Mouse (Mus musculus) megakaryocyte, embryonic 14.5 days (primary cell): ENCODE measurements around the gene Grin2b.

Experiments
- FLI1 ChIP-seq: IDR thresholded peaks from 2 replicates; pipeline ENCODE4 v1.6.1; 2012; ENCODE audit warnings: low read length, inconsistent platforms, mixed read lengths
- GATA1 ChIP-seq: IDR thresholded peaks from 3 replicates; pipeline ENCODE4 v1.6.1; 2012; ENCODE audit warnings: mixed read lengths, low read length, inconsistent platforms, borderline replicate concordance

DNA sequence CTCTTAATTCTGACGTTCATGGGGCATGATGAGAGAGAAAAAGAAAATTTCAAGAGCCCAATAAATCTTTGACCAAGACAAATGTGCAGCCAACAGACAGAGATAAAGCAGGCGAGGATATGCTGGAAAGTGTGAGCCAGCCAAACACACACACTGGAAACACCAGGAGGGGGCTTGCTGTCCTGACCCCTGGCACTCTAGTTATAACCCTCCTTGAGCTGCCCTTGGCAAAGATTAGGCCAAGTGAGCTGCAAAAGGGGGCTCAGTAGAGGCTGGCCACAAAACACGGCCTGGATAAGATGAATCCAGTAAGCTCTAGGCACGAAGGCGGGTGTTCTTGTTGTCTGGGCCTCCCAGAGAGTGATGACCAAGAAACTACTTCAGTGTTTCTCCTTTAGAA is 128.8 kb downstream of the Grin2b start:
- TF ChIP-seq GATA1 (no peak), FLI1 (no peak)
